Mouse (Mus musculus) heart, postnatal 14 days (tissue): ENCODE results near the gene Angptl4. TPM values are rescaled to one million over a fixed set of nuclear protein-coding genes. Genes with fewer than 3 reads are reported as not detected.
"Not testable (repeated sequence)": the region's sequence is repeated elsewhere in the genome, so short reads cannot be mapped to it uniquely, and the experiment has no call there.

Source experiments
- DNase-seq, 2 experiments: peaks; one replicate each; pipeline ENCODE4 v3.0.0; 2021 to 2022
- intact Hi-C: fragments of 180-260 bp; cut with DNase I; formaldehyde crosslinking; loops from one replicate; pipeline ENCODE4 v1.15.1; 2025
- total RNA-seq, 2 experiments: library from RNA; stranded (reverse); gene quantifications; 2 replicates each; pipeline ENCODE4 v1.2.3; 2021

Gene Angptl4
- total RNA-seq, 2 experiments from 2014 or later = 20.5 to 31.6 TPM

DNA sequence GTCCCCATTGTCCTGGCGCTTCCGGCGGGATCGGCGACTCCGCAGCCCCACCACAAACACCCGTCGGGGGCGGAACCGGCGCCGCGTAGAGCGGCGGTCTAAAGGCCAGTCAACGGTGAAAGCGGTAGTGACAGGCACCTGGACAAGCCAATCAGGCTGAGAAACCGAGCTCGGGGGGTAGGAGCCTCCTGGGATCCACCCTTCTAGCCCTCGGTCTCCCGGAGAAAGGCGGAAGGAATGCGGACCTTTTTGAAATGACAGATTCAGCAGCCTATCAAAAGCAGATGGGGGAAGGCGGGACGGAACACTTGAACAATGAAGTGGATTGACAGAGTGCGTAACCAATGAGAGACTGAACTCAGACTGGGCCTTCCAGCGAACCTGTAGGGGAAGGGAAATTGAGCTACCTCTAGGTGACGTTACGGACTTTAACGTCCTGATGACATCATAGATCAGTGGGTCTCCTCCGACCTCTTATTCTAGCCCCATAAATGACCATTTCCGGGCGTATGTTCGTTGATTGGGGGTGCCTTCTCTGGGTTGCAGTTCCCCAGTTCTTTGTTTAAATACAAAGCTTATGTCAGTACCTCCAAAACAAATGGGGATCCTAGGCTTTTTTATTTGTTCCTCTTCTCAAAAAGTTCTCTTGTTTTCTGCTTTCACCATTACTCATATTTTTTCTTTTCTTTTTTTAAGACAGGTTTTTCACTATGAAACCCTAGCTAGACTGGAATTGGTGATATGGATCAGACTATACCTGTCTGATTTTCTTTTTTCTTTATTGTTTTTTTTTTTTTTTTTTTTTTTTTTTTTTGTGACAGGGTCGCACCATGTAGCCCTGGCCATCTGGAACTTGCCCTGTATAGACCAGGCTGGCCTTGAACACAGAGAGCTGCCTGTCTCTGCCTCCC is 21.1 kb downstream of the Angptl4 start, which contains the start of gene Rab11b:
Rab11b (minus strand) TSS at position 276 of the 911 bp plus-strand sequence.
- intact Hi-C loops = no loop called here
- peak; percentile 99 for DNase-seq

DNA sequence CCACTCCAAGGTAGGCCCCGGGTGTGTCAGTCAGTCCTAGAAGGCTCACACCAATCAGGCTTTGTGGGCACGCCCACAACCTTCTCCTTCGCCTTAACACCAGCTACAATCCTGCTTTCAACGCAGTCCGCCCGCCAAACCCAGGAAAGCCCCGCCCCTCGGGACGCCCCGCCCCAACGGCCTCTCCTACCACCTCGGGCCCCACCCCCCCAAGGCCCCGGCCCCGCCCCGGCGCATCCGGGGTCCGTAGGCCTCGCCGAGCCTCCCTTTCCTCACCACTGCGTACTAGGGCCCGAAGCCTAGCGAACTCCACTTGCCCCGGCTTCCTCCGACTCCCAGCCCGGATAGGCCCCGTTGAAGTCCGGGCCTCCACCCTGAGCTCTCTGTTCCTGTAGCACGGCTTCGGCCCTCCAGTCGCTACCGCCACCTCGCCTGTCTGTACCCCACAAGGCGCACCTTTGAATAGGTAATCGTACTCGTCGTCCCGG is 21.8 kb downstream of the Angptl4 start:
- intact Hi-C loops = no loop called here

DNA sequence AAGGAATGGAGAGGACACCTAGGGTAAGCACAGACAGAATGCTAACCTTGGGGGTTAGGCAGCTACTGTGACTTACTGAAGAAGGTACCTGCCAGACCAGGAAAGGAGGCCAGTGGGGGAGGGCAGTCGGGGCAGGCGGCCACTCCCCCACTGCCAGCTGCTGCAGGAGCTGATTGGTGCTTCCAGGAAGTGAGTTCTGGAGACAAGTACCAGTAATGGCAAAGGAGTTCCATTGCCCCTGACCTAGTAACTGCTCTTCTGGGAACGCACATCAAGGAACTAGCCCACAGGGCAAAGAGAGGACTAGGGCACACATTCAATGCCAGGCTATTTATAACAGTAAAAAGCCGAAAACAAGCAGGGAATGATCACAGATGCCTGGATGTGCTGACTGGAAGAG is 24.4 kb downstream of the Angptl4 start:
- intact Hi-C loops = no loop called here

More for the DNA sequence above, 21.8 kb downstream of the Angptl4 start:
- DNase-seq = peak; percentile 94 to 97

DNA sequence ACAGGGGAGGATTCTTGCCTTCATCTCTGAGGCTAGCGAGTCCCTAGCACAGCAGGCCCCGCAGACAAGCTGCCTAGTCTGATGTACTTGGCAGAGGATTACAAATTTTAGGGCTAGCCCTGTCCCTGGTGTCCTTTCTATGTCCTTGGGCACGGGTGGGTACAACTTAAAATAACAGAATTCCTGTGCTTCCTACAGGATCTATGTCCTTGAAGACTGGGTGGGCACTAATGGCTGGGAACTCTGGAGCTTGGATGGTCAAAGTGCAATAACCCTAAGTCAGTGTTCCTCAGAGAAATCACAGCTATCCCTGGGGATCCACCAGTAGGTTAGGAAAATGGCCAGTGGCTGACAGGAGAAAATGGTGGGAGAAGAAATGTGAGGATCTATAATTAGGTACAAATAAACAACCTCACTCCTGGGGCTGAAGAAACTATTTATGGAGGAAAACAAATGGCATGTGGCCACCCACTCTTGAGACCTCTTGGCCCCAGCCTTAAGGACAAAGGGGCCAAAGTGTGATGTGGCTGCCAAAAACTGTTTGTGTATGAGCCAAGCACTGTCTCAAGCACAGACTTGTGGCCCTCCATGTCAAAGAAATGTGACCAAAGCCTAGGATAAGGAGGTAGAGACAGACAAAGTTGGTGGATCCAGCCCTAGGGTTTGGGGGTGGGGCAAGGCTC is 25.4 kb downstream of the Angptl4 start:
- intact Hi-C loops = no loop called here
- peak; percentile 45 to 59 for DNase-seq

More for the DNA sequence above, 24.4 kb downstream of the Angptl4 start:
- peak in 1 of 2 experiments; percentile 62 for DNase-seq

DNA sequence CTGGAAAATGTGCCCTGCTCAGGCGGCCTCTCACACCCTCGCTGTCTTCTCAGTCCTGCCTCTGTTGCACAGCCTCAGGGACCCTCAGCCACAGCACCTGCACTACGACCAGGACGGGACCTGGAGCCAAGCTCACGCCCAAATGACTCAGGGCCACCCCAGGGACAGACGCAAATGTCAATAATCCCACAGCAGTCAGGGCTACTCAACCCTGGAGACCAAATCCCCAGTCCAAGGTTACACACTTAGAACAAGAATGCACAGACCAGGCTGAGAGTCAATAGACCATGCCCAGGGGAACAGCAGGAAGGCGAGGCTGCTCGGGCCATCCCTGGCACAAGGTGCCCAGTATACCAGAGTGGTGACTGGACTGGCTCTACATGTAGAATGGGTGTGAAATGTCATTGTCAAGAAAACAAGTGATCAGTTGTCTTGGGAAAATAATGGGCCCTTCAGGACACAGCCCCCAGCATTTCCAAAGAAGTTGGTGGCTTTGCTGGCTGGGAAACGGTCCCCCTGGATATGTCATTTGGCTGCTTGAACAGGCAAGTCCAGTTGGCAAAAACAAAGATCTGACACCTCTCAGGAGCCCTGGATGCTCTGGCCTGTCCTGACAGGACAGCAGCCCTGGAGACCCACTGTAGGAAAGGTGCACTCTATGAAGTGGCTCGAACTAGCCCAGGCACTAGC is 26.1 kb downstream of the Angptl4 start:
- intact Hi-C loops = no loop called here
- no peak for DNase-seq

DNA sequence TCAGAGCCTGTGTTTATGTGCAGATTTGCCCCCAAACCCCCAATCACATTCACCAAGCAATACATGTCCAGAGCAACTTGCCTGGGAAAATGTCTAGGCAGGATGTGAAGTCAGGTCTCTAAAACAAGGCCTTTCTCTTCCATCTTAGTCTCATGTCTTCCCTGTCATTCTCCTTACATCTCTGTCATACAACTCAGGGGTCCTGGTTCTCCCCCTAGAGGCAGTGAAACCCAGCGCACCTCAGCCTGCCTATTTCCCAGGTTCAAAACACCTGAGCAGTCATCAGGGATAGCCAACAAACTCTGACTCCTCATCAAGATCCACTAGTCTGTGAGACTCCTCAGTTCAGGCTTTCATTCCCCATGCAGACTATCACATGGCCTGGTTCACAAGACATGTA is 27.0 kb downstream of the Angptl4 start:
- DNase-seq = no peak
- intact Hi-C loops = no loop called here

DNA sequence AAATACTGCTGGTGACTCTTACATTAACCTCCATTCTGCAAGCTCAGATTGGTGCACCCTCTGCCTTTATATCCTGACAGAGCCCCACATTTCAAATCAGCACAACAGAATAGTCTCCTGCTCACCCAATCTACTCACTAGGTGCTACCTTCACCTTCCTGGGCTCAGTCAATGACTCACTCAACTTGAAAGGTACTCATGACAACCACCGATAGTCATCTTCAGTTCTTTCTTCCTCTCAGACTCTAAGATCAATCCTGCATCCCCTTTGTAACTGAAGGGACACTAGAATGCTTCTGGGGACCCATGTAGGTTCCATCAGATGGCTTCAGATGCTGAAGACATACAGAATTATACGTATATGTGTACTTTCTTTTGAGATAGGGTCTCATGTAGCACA is 29.3 kb downstream of the Angptl4 start:
- intact Hi-C loops = no loop called here

DNA sequence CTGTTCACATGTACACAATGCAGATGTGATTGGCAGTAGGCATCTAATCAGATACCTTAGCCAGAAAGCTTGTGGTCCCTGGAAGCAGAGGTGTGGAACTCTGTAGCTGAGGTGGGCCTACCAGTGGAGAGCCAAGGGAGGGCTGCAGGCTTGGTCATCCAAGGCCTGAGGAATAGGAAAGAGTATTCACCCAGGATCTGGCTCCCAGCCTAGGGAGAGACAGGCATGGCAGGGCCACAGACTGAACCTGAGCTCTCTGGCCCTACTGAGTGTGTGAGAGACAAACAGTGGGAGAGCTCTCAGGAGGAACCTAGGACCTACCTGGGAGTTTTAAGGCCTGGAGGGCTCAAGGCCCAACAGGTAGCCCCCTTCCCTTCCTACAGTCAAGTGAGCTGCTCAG is 30.4 kb downstream of the Angptl4 start:
- intact Hi-C loops = no loop called here
- DNase-seq = no peak

More for the DNA sequence above, 29.3 kb downstream of the Angptl4 start:
- no peak for DNase-seq

DNA sequence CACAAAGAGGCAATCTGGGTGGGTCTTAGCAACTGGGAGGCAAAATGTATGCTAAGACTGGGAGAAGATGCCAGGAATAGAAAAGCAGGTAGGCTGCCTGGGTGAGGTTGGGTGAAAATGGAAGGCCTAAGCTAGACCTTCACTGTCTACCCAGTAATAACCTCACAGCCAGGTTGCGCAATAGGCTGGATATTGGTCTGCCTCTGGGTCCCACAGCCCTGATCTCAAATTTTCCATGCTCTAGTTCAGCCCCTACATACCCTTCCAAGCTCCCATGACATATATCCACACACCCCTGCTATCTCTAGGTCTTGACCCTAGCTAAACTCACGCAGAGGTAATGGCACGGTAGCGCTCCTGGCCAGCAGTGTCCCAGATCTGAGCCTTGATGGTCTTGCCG is 32.2 kb downstream of the Angptl4 start:
- intact Hi-C loops = no loop called here
- DNase-seq = peak in 1 of 2 experiments; percentile 20

DNA sequence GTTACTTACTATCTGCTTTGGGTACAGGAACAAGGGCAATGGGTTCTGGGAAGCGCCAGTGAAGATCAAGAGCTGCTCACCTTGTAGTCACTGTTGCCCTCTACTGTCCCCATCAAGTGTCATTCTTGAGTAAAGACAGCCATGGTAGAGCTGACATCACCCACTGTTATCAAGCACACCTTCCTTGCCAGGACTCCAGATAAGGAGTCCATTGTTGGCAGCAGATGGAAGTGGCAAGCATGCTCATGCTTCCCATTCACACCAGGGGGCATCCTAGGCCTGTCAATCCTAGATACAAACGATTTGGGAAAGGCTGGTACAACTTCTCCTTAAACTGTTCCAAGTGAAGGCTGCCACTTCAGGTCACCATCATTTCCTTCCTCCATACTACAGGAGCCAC is 35.6 kb downstream of the Angptl4 start:
- DNase-seq = peak; percentile 37 to 64

DNA sequence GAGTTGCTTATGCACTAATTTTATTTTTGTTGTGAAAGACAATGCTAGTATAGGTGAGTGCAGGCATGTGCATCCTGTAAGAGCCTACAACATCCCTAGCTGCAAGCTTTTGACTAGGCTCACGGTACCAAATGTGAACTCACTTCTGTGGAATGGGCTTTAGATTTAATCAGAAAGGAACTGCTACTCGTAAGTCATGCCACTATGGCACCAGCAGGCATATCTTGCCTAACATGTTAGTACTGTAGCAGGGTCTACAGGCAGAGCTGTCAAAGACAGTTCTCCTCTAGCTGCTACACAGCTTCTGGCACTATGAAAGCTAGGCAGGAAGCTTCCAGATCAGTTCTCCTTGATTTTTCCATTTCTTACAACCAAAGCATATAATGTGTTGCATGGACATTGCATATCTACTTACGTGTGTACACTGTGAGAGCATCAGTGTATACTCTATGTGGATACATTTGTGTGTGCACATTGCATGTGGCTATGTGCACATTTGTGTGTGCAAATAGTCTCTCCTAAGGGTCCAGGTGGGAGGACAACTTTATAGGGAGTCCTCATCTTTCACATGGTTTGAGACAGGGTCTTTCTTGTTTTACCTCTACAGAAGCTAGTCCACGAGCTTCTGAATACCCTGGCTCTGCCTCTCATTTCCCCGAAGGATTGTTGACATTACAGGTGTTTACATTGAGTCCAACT is 36.8 kb downstream of the Angptl4 start:
- intact Hi-C loops = no loop called here
- no peak for DNase-seq

More for the DNA sequence above, 35.6 kb downstream of the Angptl4 start:
- intact Hi-C loops = loop anchor here (2.0 kb wide), 1 partner anchor 55 kb away; no protein-coding TSS in a partner anchor

DNA sequence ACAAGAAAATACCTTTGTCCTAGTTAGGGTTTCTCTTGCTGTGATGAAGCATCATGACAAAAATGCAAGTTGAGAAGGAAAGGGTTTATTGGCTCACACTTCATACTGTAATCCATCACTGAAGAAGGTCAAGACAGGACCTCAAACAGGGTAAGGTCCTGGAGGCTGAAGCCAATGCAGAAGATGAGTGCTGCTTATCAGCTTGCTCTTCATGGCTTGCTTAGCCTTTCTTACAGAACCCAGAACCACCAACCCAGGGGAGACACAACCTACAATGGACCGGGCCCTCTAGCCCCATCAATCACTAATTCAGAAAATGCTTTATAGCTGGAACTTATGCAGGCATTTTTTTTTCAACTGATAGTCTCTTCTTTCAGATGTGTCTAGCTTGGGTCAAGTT is 39.2 kb downstream of the Angptl4 start:
- intact Hi-C loops = no loop called here

DNA sequence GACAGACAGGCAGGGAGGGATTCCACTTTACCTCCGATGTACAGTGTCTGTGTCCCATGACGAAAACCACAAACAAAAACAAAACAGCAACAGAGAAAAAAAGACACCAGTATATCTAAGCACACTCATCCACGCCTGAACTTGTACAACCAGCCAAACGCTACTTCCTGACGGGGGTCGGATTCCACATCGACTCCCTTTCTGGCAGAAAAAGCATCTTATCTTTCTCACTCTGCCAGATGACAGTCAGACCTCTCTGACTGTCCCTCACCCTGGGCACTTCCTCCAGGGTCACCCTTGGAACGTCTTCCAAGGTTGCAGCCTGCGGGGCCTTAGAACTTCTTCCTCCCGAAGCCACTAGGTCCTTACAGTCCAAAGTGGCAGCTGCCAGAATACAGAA is 48.1 kb downstream of the Angptl4 start:
- intact Hi-C loops, DNase-seq: not testable (repeated sequence)

More for the DNA sequence above, 39.2 kb downstream of the Angptl4 start:
- no peak for DNase-seq

DNA sequence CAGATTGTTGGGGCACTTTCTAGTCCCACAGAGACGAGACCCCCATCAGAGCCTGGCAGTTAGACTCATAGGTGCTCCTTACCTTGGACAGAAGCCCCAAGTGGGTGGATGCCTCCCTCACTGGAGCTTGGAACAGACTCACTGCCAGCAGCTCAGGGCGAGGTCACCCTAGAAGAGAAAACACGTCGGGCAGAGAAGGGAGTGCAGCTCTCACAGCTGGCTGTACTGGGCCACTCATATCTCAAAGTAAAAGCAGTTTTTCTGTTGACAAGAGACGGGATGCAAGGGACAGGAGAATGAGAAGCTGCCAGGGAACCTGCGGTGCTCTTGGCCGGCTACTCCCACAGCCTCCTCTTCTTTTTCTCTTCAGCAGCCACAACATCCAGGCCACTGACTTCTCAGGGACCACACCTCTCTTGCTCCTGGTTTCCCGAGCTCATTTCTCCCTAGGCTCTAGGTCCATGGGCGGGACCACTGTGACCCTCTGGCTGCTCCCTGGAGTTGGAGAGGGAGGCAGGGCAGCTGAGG is 49.0 kb downstream of the Angptl4 start:
- peak in 1 of 2 experiments; percentile 28 for DNase-seq
- intact Hi-C loops = not testable (repeated sequence)

DNA sequence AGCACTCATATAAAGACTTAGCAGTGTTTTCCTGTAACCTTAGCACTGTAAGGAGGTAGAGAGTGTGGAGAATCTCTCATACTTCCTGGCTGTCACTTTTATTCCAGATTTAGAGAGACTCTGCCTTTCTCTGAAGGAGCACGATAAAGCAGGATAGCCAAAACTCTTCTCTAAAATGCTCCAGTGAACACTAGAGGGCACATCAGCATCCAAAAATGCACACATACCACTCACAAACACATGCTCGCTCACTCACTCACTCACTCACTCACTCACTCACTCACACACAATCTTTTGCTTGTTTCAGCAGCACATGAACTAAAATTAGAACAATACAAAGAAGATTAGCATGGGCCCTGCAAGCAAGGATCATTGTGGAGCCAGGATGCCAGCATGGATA is 52.4 kb downstream of the Angptl4 start:
- no peak for DNase-seq
- intact Hi-C loops = loop anchor here (5.0 to 10.0 kb wide), 2 partner anchors 73 to 294 kb away; partner anchors contain the start of gene Actl9

DNA sequence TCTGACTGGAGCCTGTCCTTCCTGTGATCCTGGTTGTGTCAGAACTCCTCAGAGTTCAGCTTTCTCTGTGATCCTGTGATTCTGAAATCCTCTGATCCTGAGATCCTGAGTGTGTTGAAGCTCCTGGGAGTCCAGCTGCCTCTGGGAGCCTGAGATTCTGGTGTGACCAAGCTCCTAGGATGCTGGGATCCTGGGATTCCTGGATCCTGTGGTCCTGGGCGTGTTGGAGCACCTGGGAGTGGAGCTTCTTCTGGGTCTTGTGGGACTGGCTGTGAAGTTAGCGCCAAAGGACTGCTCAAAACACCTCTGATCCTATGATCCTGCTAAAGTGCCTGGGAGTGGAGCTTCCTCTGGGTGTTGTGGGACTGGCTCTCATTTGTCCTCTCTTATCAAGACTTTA is 53.2 kb downstream of the Angptl4 start:
- DNase-seq = no peak
- intact Hi-C loops = loop anchor here (5.0 to 10.0 kb wide), 2 partner anchors 74 to 294 kb away; partner anchors contain the start of gene Actl9
